Mouse (Mus musculus) lung, postnatal 0 days (tissue): ENCODE measurements around the gene Mybl2. TPM values are rescaled to one million over a fixed set of nuclear protein-coding genes. Genes with fewer than 3 reads are reported as not detected.

Experiments
- ATAC-seq: fragments of 200-750 bp; cut with Nextera tagmentation; 2 replicates; pipeline ENCODE4 v1.8.0; 2017; ENCODE audit warnings: moderate library complexity
- DNase-seq: peaks from one replicate; pipeline ENCODE4 v3.0.0-alpha.2; 2016; ENCODE audit warnings: low spot score
- H3K27ac ChIP-seq: fragments of 300-500 bp; sonication (generic); 2 replicates; pipeline ENCODE4 v1.5.1; 2014; ENCODE audit warnings: antibody characterized with exemption, mild to moderate bottlenecking, low read length, mixed read lengths
- H3K27me3 ChIP-seq: fragments of 300-500 bp; sonication (generic); replicated peaks from 2 replicates; pipeline ENCODE4 v1.6.1; 2014; ENCODE audit warnings: low read length, mixed read lengths; ENCODE audit not compliant: insufficient read depth
- H3K36me3 ChIP-seq: fragments of 300-500 bp; sonication (generic); 2 replicates; pipeline ENCODE4 v1.6.1; 2014; ENCODE audit warnings: low read length, mixed read lengths; ENCODE audit not compliant: insufficient read depth
- H3K4me1 ChIP-seq: fragments of 300-500 bp; sonication (generic); 2 replicates; pipeline ENCODE4 v1.6.1; 2014; ENCODE audit warnings: antibody characterized with exemption, low read depth, low read length, mixed read lengths; ENCODE audit not compliant: insufficient read depth
- H3K4me2 ChIP-seq: fragments of 300-500 bp; sonication (generic); replicated peaks from 2 replicates; pipeline ENCODE4 v1.6.1; 2014; ENCODE audit warnings: low read depth, mild to moderate bottlenecking, low read length, moderate library complexity, mixed read lengths
- H3K4me3 ChIP-seq: fragments of 300-500 bp; sonication (generic); 2 replicates; pipeline ENCODE4 v1.5.1; 2014; ENCODE audit warnings: low read depth, low read length
- H3K9ac ChIP-seq: fragments of 300-500 bp; sonication (generic); replicated peaks from 2 replicates; pipeline ENCODE4 v1.6.1; 2014; ENCODE audit warnings: low read depth, mild to moderate bottlenecking
- H3K9me3 ChIP-seq: fragments of 300-500 bp; sonication (generic); 2 replicates; pipeline ENCODE4 v1.6.1; 2016; ENCODE audit warnings: low read length, mixed read lengths
- CTCF ChIP-seq: IDR thresholded peaks from 2 replicates; pipeline ENCODE4 v1.5.1; 2016; ENCODE audit warnings: antibody characterized with exemption, mild to moderate bottlenecking
- EP300 ChIP-seq: IDR thresholded peaks from 2 replicates; pipeline ENCODE4 v1.6.1; 2016; ENCODE audit warnings: antibody characterized with exemption, mild to moderate bottlenecking, control low read depth
- WGBS: fragments of 180-500 bp; shearing (Covaris S2); extraction: QIAGEN DNeasy Blood & Tissue Kit; methylation state at CpG from one replicate; pipeline ENCODE4 v1.1.7; 2014; 5-methylcytosine and 5-hydroxymethylcytosine counted together
- polyA plus RNA-seq: library from polyadenylated mRNA; unstranded; fragments of >200 nt; fragmentation: Nextera tagmentation; extraction: Ambion mirVana; gene quantifications from 2 replicates; pipeline ENCODE4 v1.2.1, GENCODE M21; 2015

The Mybl2 gene
- polyA plus RNA-seq, 1 experiment from 2014 or later: 1.8 TPM

DNA sequence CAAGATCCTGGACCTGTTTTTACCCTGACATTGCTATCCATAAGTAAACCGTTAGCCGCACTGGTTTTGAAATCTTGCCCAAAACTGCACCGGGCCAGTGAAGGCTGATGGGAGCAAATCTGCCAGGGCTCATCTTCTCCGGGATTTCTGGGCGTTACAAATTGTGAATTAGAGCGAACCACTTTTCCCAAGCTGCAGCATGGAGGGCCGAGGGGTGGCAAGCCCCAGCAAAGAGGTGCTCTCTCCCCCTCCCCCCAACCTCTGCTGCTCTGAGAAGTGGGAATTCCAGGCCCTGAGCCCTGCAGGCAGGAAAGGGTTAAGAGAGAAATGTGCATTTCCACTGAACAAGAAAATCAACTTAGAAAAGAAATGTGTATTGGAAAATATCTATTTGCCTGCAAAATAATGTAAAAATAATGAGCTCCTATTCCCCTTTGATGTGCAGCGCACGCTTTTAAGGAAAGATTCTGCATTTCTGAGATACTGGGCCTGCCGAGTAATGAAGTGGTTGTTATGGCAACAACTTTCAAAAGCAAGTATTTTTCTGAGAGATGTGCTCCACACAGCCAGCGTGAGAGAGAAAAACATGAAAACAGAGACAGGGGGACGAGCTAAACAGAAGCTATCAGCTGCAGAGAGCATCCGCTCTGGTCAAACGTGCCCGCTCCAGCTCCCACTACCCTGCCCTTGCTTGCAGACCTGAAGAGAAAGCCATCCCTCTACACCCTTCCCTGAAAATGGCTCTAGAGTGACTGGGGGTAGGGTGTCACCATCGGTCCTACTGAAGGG is 57.1 kb downstream of the Mybl2 start:
- Histone ChIP-seq H3K36me3 (no peaks in the 10 kb centered on the region), H3K4me3 (no peak overlapping the region), H3K4me2 (no peak overlapping the region), H3K4me1 (no peaks in the 10 kb centered on the region), H3K9ac (no peak overlapping the region), H3K27ac (no peak overlapping the region), H3K27me3 (no peaks in the 10 kb centered on the region), H3K9me3 (no peaks in the 10 kb centered on the region)
- WGBS: 52% methylated on average over 16 of the region's 16 CpGs
- DNase-seq: no peak
- TF ChIP-seq EP300 (no peak), CTCF (no peak)
- no peak for ATAC-seq

DNA sequence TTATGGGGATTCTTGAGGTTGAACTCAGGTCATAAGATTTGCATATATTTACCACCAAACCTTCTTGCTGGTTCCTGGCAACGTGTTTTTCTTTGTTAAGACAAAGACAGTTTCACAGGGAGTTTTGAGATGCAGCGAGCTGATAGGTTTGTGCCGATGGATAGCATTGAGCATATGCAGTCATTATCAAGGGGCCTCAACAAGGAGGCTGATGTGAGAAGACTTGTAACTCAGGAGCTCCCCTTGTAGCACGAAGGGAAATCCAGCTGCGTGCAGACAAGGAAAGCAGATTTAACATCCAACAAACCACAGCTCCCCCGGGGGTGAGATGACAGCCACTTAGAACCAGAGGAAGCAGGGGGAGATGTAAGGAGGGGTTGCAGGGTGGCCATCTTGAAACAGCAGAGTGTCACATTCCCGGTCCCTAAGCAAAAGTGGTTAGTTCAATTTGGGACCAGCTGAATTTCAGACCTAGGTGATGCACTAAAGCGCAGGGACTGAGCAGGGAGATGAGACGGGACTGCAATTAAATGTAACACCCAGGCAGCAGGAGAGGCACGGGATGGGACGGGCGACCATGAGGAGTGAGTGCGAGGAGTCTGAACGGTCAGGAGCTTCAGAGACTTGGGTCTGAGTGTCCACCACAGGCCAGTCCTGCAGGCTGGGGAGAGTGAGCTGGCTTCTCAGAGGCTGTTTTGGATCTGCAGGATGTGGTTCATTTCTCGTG is 66.3 kb downstream of the Mybl2 start:
- TF ChIP-seq EP300: no peak
- TF ChIP-seq CTCF: no peak
- Histone ChIP-seq H3K27me3 (0 out of 2 replicates have a peak, but pooled peaks cover 3% of the 10 kb centered on the region), H3K9ac (no peak overlapping the region), H3K4me1 (no peaks in the 10 kb centered on the region), H3K9me3 (no peaks in the 10 kb centered on the region), H3K36me3 (no peaks in the 10 kb centered on the region), H3K4me2 (no peak overlapping the region), H3K27ac (no peak overlapping the region), H3K4me3 (no peak overlapping the region)
- ATAC-seq (no peak), DNase-seq (no peak)
- WGBS: 58% methylated on average over 15 of the region's 15 CpGs

DNA sequence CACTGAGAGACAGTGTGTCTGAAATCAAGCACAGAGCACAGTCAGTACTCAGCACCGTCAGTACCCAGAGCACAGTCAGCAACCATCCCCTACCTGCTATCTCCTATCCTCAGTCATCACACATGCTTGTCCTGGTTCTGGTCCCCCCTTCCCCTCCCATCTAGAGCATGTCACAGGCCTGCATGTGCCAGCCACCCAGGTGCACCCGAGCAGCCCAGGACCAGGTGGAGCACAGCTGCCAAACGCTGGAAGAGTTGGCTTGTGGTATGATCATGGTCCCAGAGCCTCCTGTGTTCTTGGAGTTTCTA is 66.8 kb downstream of the Mybl2 start:
- no peaks in the 10 kb centered on the region for H3K36me3 ChIP-seq
- no peak overlapping the region for H3K27ac ChIP-seq
- H3K4me1 ChIP-seq: no peaks in the 10 kb centered on the region
- WGBS: 71% methylated on average over 3 of the region's 3 CpGs
- TF ChIP-seq CTCF (no peak), EP300 (no peak)
- no peak overlapping the region for H3K4me2 ChIP-seq
- ATAC-seq (no peak), DNase-seq (no peak)
- no peaks in the 10 kb centered on the region for H3K9me3 ChIP-seq
- 0 out of 2 replicates have a peak, but pooled peaks cover 3% of the 10 kb centered on the region for H3K27me3 ChIP-seq
- H3K4me3 ChIP-seq: no peak overlapping the region
- no peak overlapping the region for H3K9ac ChIP-seq

DNA sequence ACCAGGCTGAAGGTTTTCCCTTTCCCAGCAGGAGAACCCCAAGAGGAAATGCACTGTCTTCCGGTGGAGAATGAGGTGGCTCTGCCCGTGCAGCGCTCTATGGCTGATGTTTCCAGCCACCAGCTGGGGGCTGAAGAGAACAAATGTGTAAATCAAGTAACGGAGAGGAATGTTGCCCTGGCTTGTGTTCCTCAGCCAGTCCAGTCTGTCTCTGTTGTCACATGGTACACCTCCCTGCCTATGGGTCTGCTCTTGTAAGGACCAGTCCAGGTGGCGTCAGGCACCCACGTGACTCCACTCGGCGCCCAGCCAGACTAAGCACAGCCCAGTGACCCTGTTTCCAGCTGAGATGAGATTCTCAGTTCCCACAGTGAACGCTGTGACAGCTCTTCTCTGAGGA is 67.8 kb downstream of the Mybl2 start:
- DNase-seq (peak; percentile 56), ATAC-seq (peak; percentile 96)
- no peaks in the 10 kb centered on the region for H3K4me1 ChIP-seq
- H3K27me3 ChIP-seq: 0 out of 2 replicates have a peak, but pooled peaks cover 3% of the 10 kb centered on the region
- WGBS: 9% methylated on average over 9 of the region's 9 CpGs
- TF ChIP-seq CTCF: peak; percentile 17; the same call in 1 of the 2 replicates
- TF ChIP-seq EP300: no peak
- H3K9ac ChIP-seq: no peak overlapping the region
- no peak overlapping the region for H3K27ac ChIP-seq
- no peaks in the 10 kb centered on the region for H3K9me3 ChIP-seq
- H3K4me2 ChIP-seq: peak overlapping the region; percentile 38
- H3K36me3 ChIP-seq: no peaks in the 10 kb centered on the region
- no peak overlapping the region for H3K4me3 ChIP-seq

DNA sequence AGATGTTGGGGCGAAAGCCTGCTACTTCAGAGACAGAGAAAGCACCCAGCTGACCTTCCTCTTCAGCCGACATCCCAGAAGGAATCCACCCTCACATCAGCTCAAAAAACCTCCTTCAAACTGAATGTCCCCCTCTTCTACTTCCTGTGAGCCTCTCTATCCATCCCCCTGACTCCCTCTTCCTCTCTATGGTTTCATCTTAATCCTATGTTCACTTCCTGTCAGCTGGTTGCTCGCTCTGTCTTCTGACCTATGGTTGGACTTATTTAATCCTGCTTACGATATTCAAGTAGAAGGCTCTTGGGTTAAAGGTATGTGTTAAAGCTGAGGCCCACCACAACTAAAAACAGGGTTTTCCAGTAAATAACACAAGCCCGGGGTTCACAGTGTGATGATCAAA is 69.0 kb downstream of the Mybl2 start:
- TF ChIP-seq EP300: no peak
- 73% methylated on average over 5 of the region's 5 CpGs for WGBS
- no peak for DNase-seq

DNA sequence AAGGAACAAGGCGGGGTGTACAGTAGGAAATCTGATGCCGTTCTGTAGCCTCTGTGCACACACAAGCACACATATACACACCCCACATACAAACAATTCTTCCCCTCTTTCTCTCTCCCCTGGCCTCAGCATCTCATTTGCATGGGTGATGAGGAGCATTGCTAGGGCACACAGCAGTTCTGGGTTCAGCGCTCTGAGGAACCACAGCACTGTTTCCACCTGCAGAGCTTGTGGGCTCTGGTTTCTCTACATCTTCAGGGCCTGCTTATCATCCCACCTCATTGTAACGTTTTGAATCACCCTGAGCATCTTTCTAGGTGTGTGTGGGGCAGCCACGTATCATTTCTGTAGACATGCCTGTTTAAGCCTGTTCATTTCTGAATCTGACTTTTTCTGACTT is 76.3 kb downstream of the Mybl2 start:
- 76% methylated on average over 5 of the region's 5 CpGs for WGBS
- H3K9me3 ChIP-seq: no peaks in the 10 kb centered on the region

More for the DNA sequence above, 69.0 kb downstream of the Mybl2 start:
- H3K9ac ChIP-seq: no peak overlapping the region
- no peaks in the 10 kb centered on the region for H3K36me3 ChIP-seq
- no peak overlapping the region for H3K4me3 ChIP-seq
- 0 out of 2 replicates have a peak, but pooled peaks cover 1% of the 10 kb centered on the region for H3K27me3 ChIP-seq
- no peaks in the 10 kb centered on the region for H3K9me3 ChIP-seq
- ATAC-seq: no peak
- H3K4me1 ChIP-seq: no peaks in the 10 kb centered on the region
- H3K4me2 ChIP-seq: no peak overlapping the region
- H3K27ac ChIP-seq: no peak overlapping the region

More for the DNA sequence above, 76.3 kb downstream of the Mybl2 start:
- H3K27me3 ChIP-seq: no peaks in the 10 kb centered on the region
- H3K4me1 ChIP-seq: no peaks in the 10 kb centered on the region
- H3K27ac ChIP-seq: no peak overlapping the region
- DNase-seq (no peak), ATAC-seq (no peak)
- no peaks in the 10 kb centered on the region for H3K36me3 ChIP-seq
- no peak overlapping the region for H3K4me2 ChIP-seq
- no peak overlapping the region for H3K4me3 ChIP-seq
- no peak overlapping the region for H3K9ac ChIP-seq
- TF ChIP-seq EP300 (no peak), CTCF (no peak)
